Mouse (Mus musculus) lung, postnatal 0 days (tissue): ENCODE measurements around the gene Faap100.
A peak's percentile ranks its signal among the peaks of the same experiment; 100 is the strongest.

Experiments used
- CTCF ChIP-seq: IDR thresholded peaks from 2 replicates; pipeline ENCODE4 v1.5.1; 2016; ENCODE audit warnings: antibody characterized with exemption, mild to moderate bottlenecking
- EP300 ChIP-seq: IDR thresholded peaks from 2 replicates; pipeline ENCODE4 v1.6.1; 2016; ENCODE audit warnings: antibody characterized with exemption, mild to moderate bottlenecking, control low read depth

DNA sequence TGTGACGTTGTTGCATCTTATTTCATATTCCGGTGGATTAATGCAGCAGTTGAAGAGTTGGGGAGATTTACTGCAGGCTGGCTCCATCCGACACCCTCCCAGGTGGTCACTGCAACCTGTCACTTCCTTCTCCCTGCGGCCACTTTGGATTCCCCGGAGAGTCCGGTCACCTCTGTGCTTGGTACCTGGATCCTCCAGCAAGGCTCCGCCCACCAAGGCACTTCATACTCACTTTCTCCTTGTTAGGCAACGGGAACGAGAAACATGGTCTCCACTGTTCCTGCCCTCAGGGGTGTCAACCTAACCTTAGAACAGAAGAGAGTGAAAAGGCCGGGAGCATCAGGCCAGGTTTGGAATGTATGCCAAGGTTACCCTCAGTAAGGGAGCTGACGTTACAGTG is 27.9 kb downstream of the Faap100 start:
- TF ChIP-seq CTCF (no peak), EP300 (peak; percentile 67)
